Mouse (Mus musculus) myocyte (in vitro differentiated cells): ENCODE data around the gene Olfr548-ps1.

Experiments used
- E2F4 ChIP-seq: IDR thresholded peaks from one replicate; pipeline ENCODE4 v1.6.1; 2011; ENCODE audit warnings: mild to moderate bottlenecking, control low read depth, moderate library complexity; ENCODE audit not compliant: insufficient read depth
- MYOD1 ChIP-seq, 3 experiments: IDR thresholded peaks; one replicate each; pipeline ENCODE4 v1.6.1; 2011; ENCODE audit warnings: control low read depth in 2 of 3, low read depth in 2 of 3, mild to moderate bottlenecking in 2 of 3, moderate library complexity in 1 of 3; ENCODE audit not compliant: insufficient read length in 2 of 3, control insufficient read depth in 1 of 3
- POLR2A ChIP-seq: IDR thresholded peaks from one replicate; pipeline ENCODE4 v1.6.1; 2011; ENCODE audit warnings: low read depth, mild to moderate bottlenecking, control low read depth, moderate library complexity; ENCODE audit not compliant: insufficient read length
- POLR2AphosphoS2 ChIP-seq: IDR thresholded peaks from one replicate; pipeline ENCODE4 v1.6.1; 2011; ENCODE audit warnings: low read depth, control low read depth; ENCODE audit not compliant: insufficient read length
- USF1 ChIP-seq: IDR thresholded peaks from one replicate; pipeline ENCODE4 v1.6.1; 2011; ENCODE audit warnings: low read depth, mild to moderate bottlenecking, control low read depth, moderate library complexity

DNA sequence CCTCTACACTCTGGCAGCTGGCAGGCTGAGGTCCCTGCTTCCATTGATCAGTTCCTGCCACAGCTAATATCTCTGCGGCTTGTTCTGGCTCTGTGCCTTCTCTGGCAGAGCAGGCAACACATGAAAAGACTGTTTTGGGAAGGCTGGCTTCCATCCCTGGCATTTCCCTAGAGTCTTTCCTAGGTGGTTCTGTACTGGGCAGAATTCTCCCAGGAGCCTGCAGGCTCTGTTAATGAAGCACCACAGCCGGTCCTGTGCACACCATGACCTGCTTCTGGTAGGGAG lies 23.7 kb upstream of the Olfr548-ps1 start:
- TF ChIP-seq POLR2A (no peak), POLR2AphosphoS2 (no peak), E2F4 (no peak), MYOD1 (IDR thresholded peaks at IDR 0.05; ENCODE audit: control insufficient read depth in 1 of 3, insufficient read length in 2 of 3, low read depth in 2 of 3) (no peak), USF1 (no peak)
